Mouse (Mus musculus): ENCODE data around the gene Ap3d1. TPM values are rescaled to one million over a fixed set of nuclear protein-coding genes. Genes with fewer than 3 reads are reported as not detected.

Ap3d1 gene
- polyA plus RNA-seq, 1 experiment from 2014 or later: 96.3 TPM

- H3K4me3 ChIP-seq (replicated peaks): peak overlapping the region; percentile 85
- H3K27me3 ChIP-seq: no peaks in the 10 kb centered on the region
- 41% methylated on average over 3 of the region's 3 CpGs for WGBS
- peaks cover 67% of the 10 kb centered on the region for H3K4me1 ChIP-seq (replicated peaks)
- H3K4me2 ChIP-seq (replicated peaks): peak overlapping the region; percentile 96
- peak overlapping the region; percentile 91 for H3K9ac ChIP-seq (replicated peaks)
- H3K27ac ChIP-seq: no peak overlapping the region
- no peaks in the 10 kb centered on the region for H3K36me3 ChIP-seq
- ATAC-seq: no peak
- H3K9me3 ChIP-seq: no peaks in the 10 kb centered on the region
Observed at GRCm38 (mm10) chr10:80756099-80756498, 14.0 kb upstream of the Ap3d1 start.

- peak; percentile 14 for ATAC-seq
- H3K27ac ChIP-seq: peak overlapping the region; percentile 84
- H3K4me2 ChIP-seq (replicated peaks): peak overlapping the region; percentile 96
- peak overlapping the region; percentile 91 for H3K9ac ChIP-seq (replicated peaks)
- peak overlapping the region; percentile 85 for H3K4me3 ChIP-seq (replicated peaks)
- no peaks in the 10 kb centered on the region for H3K9me3 ChIP-seq
- H3K27me3 ChIP-seq: no peaks in the 10 kb centered on the region
- under 1% methylated on average over 54 of the region's 75 CpGs for WGBS
- peaks cover 61% of the 10 kb centered on the region for H3K4me1 ChIP-seq (replicated peaks)
- no peaks in the 10 kb centered on the region for H3K36me3 ChIP-seq
Observed at GRCm38 (mm10) chr10:80755291-80756015, 13.4 kb upstream of the Ap3d1 start.

DNA sequence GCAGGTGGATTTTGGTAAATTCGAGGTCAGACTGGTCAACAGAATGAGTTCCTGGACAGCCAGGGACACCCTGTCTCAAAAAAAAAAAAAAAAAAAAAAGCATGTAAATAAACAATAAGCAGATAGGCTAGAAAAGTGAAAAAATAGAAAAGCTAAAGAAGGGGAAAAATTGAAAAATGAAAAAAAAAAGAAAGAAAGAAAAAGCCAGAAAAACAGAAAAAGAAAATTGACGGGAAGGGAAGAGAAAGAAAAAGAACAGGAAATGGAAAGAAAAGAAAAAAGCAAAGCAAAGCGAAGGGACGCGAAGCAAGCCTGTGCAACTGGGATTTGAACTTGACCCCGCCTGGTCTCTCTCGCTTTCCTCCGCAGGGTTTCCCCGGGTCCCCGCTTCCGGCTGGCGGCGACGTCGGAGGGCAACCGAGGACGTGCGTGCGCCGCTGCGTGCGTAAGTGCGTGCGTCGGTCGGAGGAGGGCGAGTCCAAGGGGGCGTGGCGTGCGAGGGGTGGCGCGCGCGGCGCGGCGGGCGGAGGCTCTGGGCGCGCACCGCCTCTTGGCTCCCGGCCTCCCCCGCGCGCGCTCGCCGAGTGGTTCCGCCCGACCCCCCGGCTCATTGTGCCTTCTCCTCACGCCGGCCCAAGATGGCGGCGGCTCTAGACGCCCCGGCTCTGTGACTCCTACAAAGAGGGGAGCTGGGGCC is 12.7 kb upstream of the Ap3d1 start, which contains the start of gene Dot1l:
Dot1l (plus strand) TSS at position 613 of the 697 bp plus-strand sequence.
- Histone ChIP-seq H3K36me3 (no peaks in the 10 kb centered on the region), H3K27ac (peak within 1 kb of the TSS; percentile 84), H3K4me2 (replicated peaks) (peak within 1 kb of the TSS; percentile 96), H3K9me3 (no peaks in the 10 kb centered on the region), H3K4me1 (replicated peaks) (peaks cover 58% of the 10 kb centered on the region), H3K27me3 (no peaks in the 10 kb centered on the region), H3K4me3 (replicated peaks) (peak within 1 kb of the TSS; percentile 85), H3K9ac (replicated peaks) (peak within 1 kb of the TSS; percentile 91)
- WGBS: 1% methylated on average over 57 of the region's 57 CpGs
- ATAC-seq: peak; percentile 92

GRCm38 (mm10) chr10:80752079-80752625 is 10.1 kb upstream of the Ap3d1 start:
- Histone ChIP-seq H3K4me3 (replicated peaks) (peak overlapping the region; percentile 3; the same call in 1 of the 2 replicates), H3K9ac (replicated peaks) (no peak overlapping the region)
- ATAC-seq: peak; percentile 22; the same call in 1 of the 2 replicates

GRCm38 (mm10) chr10:80751188-80751832 is 9.2 kb upstream of the Ap3d1 start:
- Histone ChIP-seq H3K4me1 (replicated peaks) (peaks cover 23% of the 10 kb centered on the region), H3K27ac (no peak overlapping the region), H3K36me3 (no peaks in the 10 kb centered on the region), H3K9me3 (no peaks in the 10 kb centered on the region), H3K4me3 (replicated peaks) (peak overlapping the region; percentile 3; the same call in 1 of the 2 replicates), H3K9ac (replicated peaks) (no peak overlapping the region), H3K27me3 (no peaks in the 10 kb centered on the region), H3K4me2 (replicated peaks) (peak overlapping the region; percentile 32)
- WGBS: 18% methylated on average over 16 of the region's 16 CpGs
- ATAC-seq: no peak

More at GRCm38 (mm10) chr10:80752079-80752625, 10.1 kb upstream of the Ap3d1 start:
- no peak overlapping the region; the same call in 1 of the 2 replicates for H3K27ac ChIP-seq
- peaks cover 32% of the 10 kb centered on the region for H3K4me1 ChIP-seq (replicated peaks)
- H3K4me2 ChIP-seq (replicated peaks): peak overlapping the region; percentile 32
- no peaks in the 10 kb centered on the region for H3K36me3 ChIP-seq
- WGBS: 4% methylated on average over 6 of the region's 6 CpGs
- H3K27me3 ChIP-seq: no peaks in the 10 kb centered on the region
- H3K9me3 ChIP-seq: no peaks in the 10 kb centered on the region

DNA sequence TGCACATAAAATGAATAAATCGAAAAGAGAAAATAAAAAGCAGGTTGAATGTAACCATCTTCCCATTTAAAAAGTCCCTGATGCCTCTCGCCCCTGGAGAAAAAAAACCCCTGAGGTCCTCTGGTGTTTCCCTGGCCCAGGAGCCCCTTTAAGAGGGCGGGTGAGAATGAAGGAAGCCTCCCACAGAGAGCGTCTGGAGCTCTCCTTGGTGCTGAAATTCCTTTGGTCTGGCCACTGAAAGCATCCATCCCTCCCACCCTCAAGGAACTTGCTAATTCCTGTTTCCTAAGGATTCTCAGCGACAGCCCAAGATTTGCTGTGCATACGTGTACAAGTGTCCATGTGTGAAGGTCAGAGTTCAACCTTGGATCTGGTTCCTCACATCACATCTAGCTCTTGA is 6.5 kb upstream of the Ap3d1 start:
- WGBS: 13% methylated on average over 6 of the region's 6 CpGs
- ATAC-seq: no peak
- Histone ChIP-seq H3K9ac (replicated peaks) (no peak overlapping the region), H3K27ac (no peak overlapping the region), H3K27me3 (no peaks in the 10 kb centered on the region), H3K36me3 (no peaks in the 10 kb centered on the region), H3K4me1 (replicated peaks) (peaks cover 11% of the 10 kb centered on the region; the same call in 1 of the 2 replicates), H3K4me2 (replicated peaks) (no peak overlapping the region), H3K9me3 (no peaks in the 10 kb centered on the region), H3K4me3 (replicated peaks) (no peak overlapping the region)

DNA sequence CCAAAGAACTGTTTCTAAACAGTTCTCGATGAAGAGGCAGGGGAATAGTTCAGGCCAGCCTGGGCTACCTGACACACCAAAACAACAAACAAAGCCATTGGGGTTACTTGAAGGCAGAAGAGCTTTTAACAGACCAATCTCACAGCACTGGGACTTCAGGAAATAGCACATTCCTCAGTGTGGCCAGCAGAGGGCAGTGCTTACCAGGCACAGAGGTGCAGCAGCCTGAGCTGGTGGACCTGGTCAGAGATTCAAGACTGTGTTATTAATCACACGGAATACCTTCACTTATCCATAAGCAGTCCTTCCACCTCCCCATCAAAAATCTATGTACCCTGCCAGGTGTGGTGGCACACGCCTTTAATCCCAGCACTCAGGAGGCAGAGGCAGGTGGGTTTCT is 5.3 kb upstream of the Ap3d1 start:
- Histone ChIP-seq H3K4me1 (replicated peaks) (peaks cover 12% of the 10 kb centered on the region), H3K36me3 (no peaks in the 10 kb centered on the region), H3K27ac (no peak overlapping the region), H3K4me3 (replicated peaks) (no peak overlapping the region), H3K9ac (replicated peaks) (no peak overlapping the region), H3K27me3 (no peaks in the 10 kb centered on the region), H3K4me2 (replicated peaks) (no peak overlapping the region), H3K9me3 (no peaks in the 10 kb centered on the region)
- 13% methylated on average over 3 of the region's 3 CpGs for WGBS
- ATAC-seq: 0 out of 2 replicates have a peak, but pooled peaks have one; percentile 49

- Histone ChIP-seq H3K27ac (no peak overlapping the region), H3K9me3 (no peaks in the 10 kb centered on the region), H3K4me1 (replicated peaks) (peaks cover 24% of the 10 kb centered on the region), H3K36me3 (0 out of 2 replicates have a peak, but pooled peaks cover 3% of the 10 kb centered on the region), H3K4me3 (replicated peaks) (no peak overlapping the region), H3K27me3 (no peaks in the 10 kb centered on the region), H3K4me2 (replicated peaks) (no peak overlapping the region), H3K9ac (replicated peaks) (no peak overlapping the region)
- WGBS: 39% methylated on average over 5 of the region's 5 CpGs
- no peak for ATAC-seq
Observed at GRCm38 (mm10) chr10:80744262-80744661, 2.2 kb upstream of the Ap3d1 start.

- H3K27me3 ChIP-seq: no peaks in the 10 kb centered on the region
- H3K4me3 ChIP-seq (replicated peaks): peak overlapping the region; percentile 85
- ATAC-seq: peak; percentile 34; the same call in 1 of the 2 replicates
- no peaks in the 10 kb centered on the region for H3K9me3 ChIP-seq
- H3K9ac ChIP-seq (replicated peaks): peak overlapping the region; percentile 95
- peaks cover 9% of the 10 kb centered on the region; the same call in 1 of the 2 replicates for H3K36me3 ChIP-seq
- WGBS: under 1% methylated on average over 45 of the region's 46 CpGs
- H3K4me1 ChIP-seq (replicated peaks): peaks cover 44% of the 10 kb centered on the region
- peak overlapping the region; percentile 86 for H3K27ac ChIP-seq
- peak overlapping the region; percentile 99 for H3K4me2 ChIP-seq (replicated peaks)
Observed at GRCm38 (mm10) chr10:80741634-80742179, 357 bp downstream of the Ap3d1 start.

DNA sequence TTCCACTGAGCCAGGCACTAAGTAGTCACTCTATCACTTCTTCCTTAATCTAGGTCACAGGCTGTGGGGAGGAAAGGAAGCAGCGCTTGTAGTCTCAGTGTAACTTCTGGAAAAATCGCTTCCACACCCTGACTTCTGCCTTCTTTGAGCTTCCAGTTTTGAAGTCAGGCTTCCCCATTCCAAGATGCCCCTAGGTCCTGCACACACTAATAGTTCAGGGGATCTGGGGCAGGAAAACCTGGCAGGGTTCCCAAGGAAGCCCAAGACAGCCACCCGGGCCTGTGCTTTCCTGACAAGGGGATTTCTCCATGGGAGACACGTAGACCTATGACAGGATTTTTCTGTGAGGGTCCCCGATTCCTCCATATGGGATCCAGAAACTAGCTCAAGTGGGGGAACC is 918 bp downstream of the Ap3d1 start:
- peak overlapping the region; percentile 99 for H3K4me2 ChIP-seq (replicated peaks)
- 31% methylated on average over 5 of the region's 5 CpGs for WGBS
- no peak for ATAC-seq
- H3K4me3 ChIP-seq (replicated peaks): peak overlapping the region; percentile 85
- H3K9ac ChIP-seq (replicated peaks): peak overlapping the region; percentile 95
- peaks cover 11% of the 10 kb centered on the region; the same call in 1 of the 2 replicates for H3K36me3 ChIP-seq
- H3K27ac ChIP-seq: no peak overlapping the region
- peaks cover 46% of the 10 kb centered on the region for H3K4me1 ChIP-seq (replicated peaks)
- H3K9me3 ChIP-seq: no peaks in the 10 kb centered on the region
- no peaks in the 10 kb centered on the region for H3K27me3 ChIP-seq

- Histone ChIP-seq H3K9me3 (no peaks in the 10 kb centered on the region), H3K9ac (replicated peaks) (no peak overlapping the region), H3K36me3 (peaks cover 16% of the 10 kb centered on the region), H3K27ac (no peak overlapping the region), H3K4me1 (replicated peaks) (peaks cover 46% of the 10 kb centered on the region), H3K4me3 (replicated peaks) (no peak overlapping the region), H3K4me2 (replicated peaks) (no peak overlapping the region), H3K27me3 (no peaks in the 10 kb centered on the region)
- ATAC-seq: no peak
- 69% methylated on average over 1 of the region's 1 CpGs for WGBS
Observed at GRCm38 (mm10) chr10:80738657-80739056, 3.4 kb downstream of the Ap3d1 start.

All from midbrain, embryonic 13.5 days (tissue).